Mouse (Mus musculus): ENCODE results near the gene Ddx31. TPM values are rescaled to one million over a fixed set of nuclear protein-coding genes. Genes with fewer than 3 reads are reported as not detected.

The Ddx31 gene
- polyA plus RNA-seq, 1 experiment, result 5.2 TPM

- H3K27me3 ChIP-seq (ENCODE audit: control insufficient read depth, insufficient read depth, low read length), result peaks cover 47% of the 10 kb centered on the region
- 14% methylated on average over 22 of the region's 22 CpGs for WGBS
- TF ChIP-seq CTCF (IDR thresholded peaks at IDR 0.05; ENCODE audit: extremely low read depth, insufficient read depth, insufficient read length, insufficient replicate concordance) (no peak), POLR2A (IDR thresholded peaks at IDR 0.05; ENCODE audit: low read depth, low read length) (no peak)
- peaks cover 8% of the 10 kb centered on the region for H3K4me1 ChIP-seq (ENCODE audit: control insufficient read depth, insufficient read depth, insufficient read length)
- no peak for DNase-seq (ENCODE audit: low read depth in 1 of 2, low spot score in 2 of 2)
- no peak overlapping the region for H3K27ac ChIP-seq (ENCODE audit: insufficient read depth, low read length)
- H3K36me3 ChIP-seq (ENCODE audit: control insufficient read depth, insufficient read depth, low read length), result no peaks in the 10 kb centered on the region
- H3K4me3 ChIP-seq (ENCODE audit: extremely low read depth, insufficient read depth, insufficient read length), result no peak overlapping the region
Observed at GRCm38 (mm10) chr2:28915104-28915738, 75.0 kb downstream of the Ddx31 start.

DNA sequence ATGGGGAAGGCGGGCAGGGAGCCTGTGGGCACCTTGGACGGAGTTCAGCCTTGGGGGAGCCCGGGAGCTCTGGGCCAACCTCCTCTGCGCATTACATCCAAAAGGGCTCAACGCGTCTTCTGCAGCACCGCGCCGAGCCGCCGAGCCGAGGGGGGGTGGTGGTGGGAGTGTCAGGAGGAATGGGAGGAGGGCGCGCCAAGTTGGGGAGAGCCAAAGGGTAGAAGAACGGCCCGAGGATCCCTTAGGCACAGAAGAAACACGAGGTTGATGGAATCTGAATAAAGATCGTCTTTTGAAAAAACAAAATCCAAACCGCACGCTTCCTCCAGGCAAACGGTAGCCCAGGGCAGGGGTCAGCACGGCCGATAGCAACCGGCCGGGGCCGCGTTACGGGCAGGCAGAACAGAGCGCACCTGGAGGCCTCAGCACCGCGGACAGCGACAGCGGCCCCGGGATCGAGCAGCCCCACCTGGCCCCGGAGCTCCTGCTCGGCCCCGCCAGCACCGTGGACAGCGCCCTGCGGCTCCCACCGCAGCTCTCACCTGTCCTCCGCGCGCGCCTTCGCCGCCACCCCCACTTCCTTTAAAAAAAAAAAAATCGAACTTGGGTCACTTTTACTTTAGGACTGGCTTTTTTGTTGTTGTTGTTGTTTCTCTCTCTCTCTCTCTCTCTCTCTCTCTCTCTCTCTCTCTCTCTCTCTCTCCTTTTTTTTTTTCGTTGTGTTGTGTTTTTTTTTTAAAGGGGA lies 75.7 kb downstream of the Ddx31 start:
- 4% methylated on average over 50 of the region's 50 CpGs for WGBS
- TF ChIP-seq CTCF (IDR thresholded peaks at IDR 0.05; ENCODE audit: extremely low read depth, insufficient read depth, insufficient read length, insufficient replicate concordance) (0 out of 2 replicates have a peak, but pooled peaks have one; percentile 3), POLR2A (IDR thresholded peaks at IDR 0.05; ENCODE audit: low read depth, low read length) (no peak)

GRCm38 (mm10) chr2:28916513-28916865 lies 76.3 kb downstream of the Ddx31 start, which contains the start of gene Barhl1:
TSS of gene Barhl1 (minus strand) at chr2:28916668.
- 5% methylated on average over 18 of the region's 18 CpGs for WGBS
- no peak within 1 kb of the TSS for H3K4me3 ChIP-seq (ENCODE audit: extremely low read depth, insufficient read depth, insufficient read length)
- H3K36me3 ChIP-seq (ENCODE audit: control insufficient read depth, insufficient read depth, low read length), result no peaks in the 10 kb centered on the region
- H3K27ac ChIP-seq (ENCODE audit: insufficient read depth, low read length), result no peak within 1 kb of the TSS
- TF ChIP-seq CTCF (IDR thresholded peaks at IDR 0.05; ENCODE audit: extremely low read depth, insufficient read depth, insufficient read length, insufficient replicate concordance) (no peak), POLR2A (IDR thresholded peaks at IDR 0.05; ENCODE audit: low read depth, low read length) (no peak)
- H3K4me1 ChIP-seq (ENCODE audit: control insufficient read depth, insufficient read depth, insufficient read length), result peaks cover 8% of the 10 kb centered on the region
- no peak for DNase-seq (ENCODE audit: low read depth in 1 of 2, low spot score in 2 of 2)
- H3K27me3 ChIP-seq (ENCODE audit: control insufficient read depth, insufficient read depth, low read length), result peaks cover 44% of the 10 kb centered on the region

More for the DNA sequence above, 75.7 kb downstream of the Ddx31 start:
- Histone ChIP-seq H3K27ac (ENCODE audit: insufficient read depth, low read length) (no peak overlapping the region), H3K27me3 (ENCODE audit: control insufficient read depth, insufficient read depth, low read length) (peaks cover 48% of the 10 kb centered on the region), H3K36me3 (ENCODE audit: control insufficient read depth, insufficient read depth, low read length) (no peaks in the 10 kb centered on the region), H3K4me1 (ENCODE audit: control insufficient read depth, insufficient read depth, insufficient read length) (peaks cover 8% of the 10 kb centered on the region), H3K4me3 (ENCODE audit: extremely low read depth, insufficient read depth, insufficient read length) (no peak overlapping the region)
- DNase-seq (ENCODE audit: low read depth in 1 of 2, low spot score in 2 of 2), result peak; percentile 22 to 69

- WGBS, result 17% methylated on average over 11 of the region's 11 CpGs
- no peak for DNase-seq (ENCODE audit: low read depth in 1 of 2, low spot score in 2 of 2)
- Histone ChIP-seq H3K27ac (ENCODE audit: insufficient read depth, low read length) (no peak overlapping the region), H3K36me3 (ENCODE audit: control insufficient read depth, insufficient read depth, low read length) (no peaks in the 10 kb centered on the region), H3K27me3 (ENCODE audit: control insufficient read depth, insufficient read depth, low read length) (peaks cover 38% of the 10 kb centered on the region), H3K4me1 (ENCODE audit: control insufficient read depth, insufficient read depth, insufficient read length) (peaks cover 8% of the 10 kb centered on the region), H3K4me3 (ENCODE audit: extremely low read depth, insufficient read depth, insufficient read length) (no peak overlapping the region)
- no peak for TF ChIP-seq CTCF (IDR thresholded peaks at IDR 0.05; ENCODE audit: extremely low read depth, insufficient read depth, insufficient read length, insufficient replicate concordance)
- TF ChIP-seq POLR2A (IDR thresholded peaks at IDR 0.05; ENCODE audit: low read depth, low read length), result no peak
Observed at GRCm38 (mm10) chr2:28917156-28917517, 76.9 kb downstream of the Ddx31 start.

DNA sequence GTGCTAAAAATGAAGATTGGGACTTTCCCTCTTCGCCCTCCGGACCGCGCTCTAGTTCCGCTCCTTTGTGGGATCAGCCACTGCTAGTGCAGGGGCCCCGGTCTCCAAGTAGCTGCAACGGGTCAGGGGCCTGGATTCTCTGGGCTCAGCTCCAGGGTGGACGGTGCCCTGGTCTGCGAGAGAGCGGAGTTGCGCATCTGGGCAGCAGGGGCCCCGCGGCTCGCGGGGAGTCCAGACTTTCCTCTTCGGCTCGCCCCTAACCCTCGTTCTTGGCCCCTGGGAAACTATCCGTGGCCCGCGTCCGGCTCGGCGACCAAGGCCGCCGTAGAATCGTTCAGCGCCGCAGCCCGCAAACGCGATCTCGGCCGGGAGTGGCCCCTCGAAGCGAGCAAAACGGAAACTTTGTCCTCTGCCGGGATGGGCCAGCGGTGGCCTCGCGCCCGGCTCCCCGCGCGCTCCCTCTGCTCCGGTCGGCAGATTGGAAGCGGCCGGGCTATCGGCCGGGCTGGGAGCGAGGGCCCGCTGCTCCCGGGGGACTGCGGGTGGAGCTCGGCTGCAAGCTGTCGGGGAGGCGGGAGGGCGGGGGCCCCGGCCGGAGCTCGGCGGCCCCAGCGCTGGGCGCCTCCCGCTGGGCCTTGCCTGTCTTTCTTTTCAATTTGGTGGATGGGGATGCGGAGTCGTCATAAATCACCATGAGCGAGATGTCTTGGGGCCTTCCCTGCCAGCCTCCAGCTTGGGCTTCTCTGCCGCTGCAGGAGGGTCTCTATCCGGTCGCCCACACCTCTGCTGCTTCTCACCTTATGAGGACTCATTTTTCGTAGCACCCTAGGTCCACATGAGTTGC lies 77.5 kb downstream of the Ddx31 start:
- H3K36me3 ChIP-seq (ENCODE audit: control insufficient read depth, insufficient read depth, low read length), result no peaks in the 10 kb centered on the region
- peaks cover 34% of the 10 kb centered on the region for H3K27me3 ChIP-seq (ENCODE audit: control insufficient read depth, insufficient read depth, low read length)
- WGBS, result 4% methylated on average over 71 of the region's 73 CpGs
- no peak for TF ChIP-seq POLR2A (IDR thresholded peaks at IDR 0.05; ENCODE audit: low read depth, low read length)
- no peak for TF ChIP-seq CTCF (IDR thresholded peaks at IDR 0.05; ENCODE audit: extremely low read depth, insufficient read depth, insufficient read length, insufficient replicate concordance)
- no peak for DNase-seq (ENCODE audit: low read depth in 1 of 2, low spot score in 2 of 2)
- H3K4me3 ChIP-seq (ENCODE audit: extremely low read depth, insufficient read depth, insufficient read length), result no peak overlapping the region
- H3K27ac ChIP-seq (ENCODE audit: insufficient read depth, low read length), result no peak overlapping the region
- peaks cover 8% of the 10 kb centered on the region for H3K4me1 ChIP-seq (ENCODE audit: control insufficient read depth, insufficient read depth, insufficient read length)

- no peak for DNase-seq (ENCODE audit: low read depth in 1 of 2, low spot score in 2 of 2)
- Histone ChIP-seq H3K4me1 (ENCODE audit: control insufficient read depth, insufficient read depth, insufficient read length) (peaks cover 8% of the 10 kb centered on the region), H3K27me3 (ENCODE audit: control insufficient read depth, insufficient read depth, low read length) (peaks cover 30% of the 10 kb centered on the region), H3K36me3 (ENCODE audit: control insufficient read depth, insufficient read depth, low read length) (no peaks in the 10 kb centered on the region), H3K4me3 (ENCODE audit: extremely low read depth, insufficient read depth, insufficient read length) (no peak overlapping the region), H3K27ac (ENCODE audit: insufficient read depth, low read length) (no peak overlapping the region)
- TF ChIP-seq CTCF (IDR thresholded peaks at IDR 0.05; ENCODE audit: extremely low read depth, insufficient read depth, insufficient read length, insufficient replicate concordance) (no peak), POLR2A (IDR thresholded peaks at IDR 0.05; ENCODE audit: low read depth, low read length) (no peak)
- WGBS, result 4% methylated on average over 4 of the region's 4 CpGs
Observed at GRCm38 (mm10) chr2:28919001-28919400, 78.8 kb downstream of the Ddx31 start.

Data from spleen, adult 2 months (tissue).